Mouse (Mus musculus): Measurements from ENCODE around the gene Clasp1. TPM values are rescaled to one million over a fixed set of nuclear protein-coding genes. Genes with fewer than 3 reads are reported as not detected.

Clasp1 gene
- polyA plus RNA-seq, 1 experiment from 2014 or later, result 101 TPM

- no peak overlapping the region for H3K27ac ChIP-seq (replicated peaks)
- ATAC-seq (ENCODE audit: low FRiP score, low read depth), result no peak
- no peak overlapping the region for H3K4me2 ChIP-seq
- no peaks in the 10 kb centered on the region for H3K36me3 ChIP-seq
- no peak overlapping the region for H3K4me3 ChIP-seq
- no peaks in the 10 kb centered on the region for H3K9me3 ChIP-seq
- peaks cover 19% of the 10 kb centered on the region for H3K27me3 ChIP-seq
- no peak overlapping the region for H3K9ac ChIP-seq
- WGBS, result 24% methylated on average over 6 of the region's 6 CpGs
- peaks cover 13% of the 10 kb centered on the region for H3K4me1 ChIP-seq (replicated peaks)
These were observed 236.6 kb downstream of the Clasp1 start for GRCm38 (mm10) chr1:118625461-118625860.

GRCm38 (mm10) chr1:118625921-118626320, 237.1 kb downstream of the Clasp1 start:
- Histone ChIP-seq H3K4me1 (replicated peaks) (peaks cover 13% of the 10 kb centered on the region), H3K4me3 (no peak overlapping the region), H3K9ac (no peak overlapping the region), H3K4me2 (no peak overlapping the region), H3K9me3 (no peaks in the 10 kb centered on the region), H3K36me3 (no peaks in the 10 kb centered on the region), H3K27ac (replicated peaks) (no peak overlapping the region), H3K27me3 (peaks cover 19% of the 10 kb centered on the region)
- WGBS, result 50% methylated on average over 2 of the region's 2 CpGs
- no peak for ATAC-seq (ENCODE audit: low FRiP score, low read depth)

- no peaks in the 10 kb centered on the region for H3K36me3 ChIP-seq
- H3K4me3 ChIP-seq, result no peak overlapping the region
- H3K4me2 ChIP-seq, result no peak overlapping the region
- H3K27me3 ChIP-seq, result peaks cover 19% of the 10 kb centered on the region
- peaks cover 13% of the 10 kb centered on the region for H3K4me1 ChIP-seq (replicated peaks)
- ATAC-seq (ENCODE audit: low FRiP score, low read depth), result no peak
- 80% methylated on average over 2 of the region's 2 CpGs for WGBS
- no peaks in the 10 kb centered on the region for H3K9me3 ChIP-seq
- no peak overlapping the region for H3K9ac ChIP-seq
- no peak overlapping the region for H3K27ac ChIP-seq (replicated peaks)
These were observed 237.6 kb downstream of the Clasp1 start for GRCm38 (mm10) chr1:118626452-118626851.

GRCm38 (mm10) chr1:118627781-118628464, 239.1 kb downstream of the Clasp1 start, which contains the start of gene Tfcp2l1:
Gene Tfcp2l1, plus strand, starts transcription at chr1:118627945.
- ATAC-seq (ENCODE audit: low FRiP score, low read depth), result peak; percentile 89
- H3K4me3 ChIP-seq, result peak within 1 kb of the TSS; percentile 58
- H3K27me3 ChIP-seq, result peaks cover 19% of the 10 kb centered on the region
- H3K9ac ChIP-seq, result peak within 1 kb of the TSS; percentile 46
- no peak within 1 kb of the TSS for H3K27ac ChIP-seq (replicated peaks)
- under 1% methylated on average over 48 of the region's 48 CpGs for WGBS
- H3K9me3 ChIP-seq, result no peaks in the 10 kb centered on the region
- peak within 1 kb of the TSS; percentile 99 for H3K4me2 ChIP-seq
- no peaks in the 10 kb centered on the region for H3K36me3 ChIP-seq
- peaks cover 13% of the 10 kb centered on the region for H3K4me1 ChIP-seq (replicated peaks)

- no peak for ATAC-seq (ENCODE audit: low FRiP score, low read depth)
- no peaks in the 10 kb centered on the region for H3K36me3 ChIP-seq
- peaks cover 1% of the 10 kb centered on the region; the same call in 1 of the 2 replicates for H3K4me1 ChIP-seq (replicated peaks)
- H3K4me3 ChIP-seq, result no peak overlapping the region
- peaks cover 8% of the 10 kb centered on the region for H3K27me3 ChIP-seq
- no peak overlapping the region for H3K27ac ChIP-seq (replicated peaks)
- no peak overlapping the region for H3K4me2 ChIP-seq
- no peak overlapping the region for H3K9ac ChIP-seq
- WGBS, result 91% methylated on average over 4 of the region's 4 CpGs
- no peaks in the 10 kb centered on the region for H3K9me3 ChIP-seq
These were observed 244.6 kb downstream of the Clasp1 start for GRCm38 (mm10) chr1:118633415-118633980.

GRCm38 (mm10) chr1:118642296-118642999, 253.6 kb downstream of the Clasp1 start:
- Histone ChIP-seq H3K27ac (replicated peaks) (no peak overlapping the region), H3K9me3 (no peaks in the 10 kb centered on the region), H3K4me3 (no peak overlapping the region), H3K36me3 (no peaks in the 10 kb centered on the region), H3K4me2 (no peak overlapping the region), H3K4me1 (replicated peaks) (no peaks in the 10 kb centered on the region), H3K9ac (no peak overlapping the region), H3K27me3 (no peaks in the 10 kb centered on the region)
- ATAC-seq (ENCODE audit: low FRiP score, low read depth), result no peak
- WGBS, result 61% methylated on average over 2 of the region's 2 CpGs

- Histone ChIP-seq H3K36me3 (no peaks in the 10 kb centered on the region), H3K27ac (replicated peaks) (no peak overlapping the region), H3K4me1 (replicated peaks) (no peaks in the 10 kb centered on the region), H3K4me2 (no peak overlapping the region), H3K4me3 (no peak overlapping the region), H3K9me3 (no peaks in the 10 kb centered on the region), H3K9ac (no peak overlapping the region), H3K27me3 (no peaks in the 10 kb centered on the region)
- no peak for ATAC-seq (ENCODE audit: low FRiP score, low read depth)
- WGBS, result 41% methylated on average over 9 of the region's 9 CpGs
These were observed 254.5 kb downstream of the Clasp1 start for GRCm38 (mm10) chr1:118643138-118643979.

- WGBS, result 66% methylated on average over 4 of the region's 4 CpGs
- Histone ChIP-seq H3K9me3 (no peaks in the 10 kb centered on the region), H3K27ac (replicated peaks) (no peak overlapping the region), H3K4me3 (no peak overlapping the region), H3K27me3 (no peaks in the 10 kb centered on the region), H3K36me3 (no peaks in the 10 kb centered on the region), H3K4me1 (replicated peaks) (0 out of 2 replicates have a peak, but pooled peaks cover 9% of the 10 kb centered on the region), H3K9ac (no peak overlapping the region), H3K4me2 (no peak overlapping the region)
- no peak for ATAC-seq (ENCODE audit: low FRiP score, low read depth)
These were observed 256.8 kb downstream of the Clasp1 start for GRCm38 (mm10) chr1:118645701-118646100.

GRCm38 (mm10) chr1:118648015-118648414, 259.2 kb downstream of the Clasp1 start:
- no peaks in the 10 kb centered on the region for H3K27me3 ChIP-seq

GRCm38 (mm10) chr1:118649933-118650770, 261.3 kb downstream of the Clasp1 start:
- ATAC-seq (ENCODE audit: low FRiP score, low read depth), result peak; percentile 59; the same call in 1 of the 2 replicates
- Histone ChIP-seq H3K4me2 (no peak overlapping the region), H3K27ac (replicated peaks) (no peak overlapping the region), H3K9me3 (no peaks in the 10 kb centered on the region), H3K4me1 (replicated peaks) (0 out of 2 replicates have a peak, but pooled peaks cover 9% of the 10 kb centered on the region), H3K36me3 (no peaks in the 10 kb centered on the region), H3K4me3 (no peak overlapping the region), H3K9ac (no peak overlapping the region), H3K27me3 (no peaks in the 10 kb centered on the region)
- WGBS, result 66% methylated on average over 9 of the region's 9 CpGs

More at GRCm38 (mm10) chr1:118648015-118648414, 259.2 kb downstream of the Clasp1 start:
- Histone ChIP-seq H3K4me3 (no peak overlapping the region), H3K36me3 (no peaks in the 10 kb centered on the region), H3K4me2 (no peak overlapping the region), H3K4me1 (replicated peaks) (0 out of 2 replicates have a peak, but pooled peaks cover 9% of the 10 kb centered on the region), H3K27ac (replicated peaks) (no peak overlapping the region), H3K9me3 (no peaks in the 10 kb centered on the region), H3K9ac (no peak overlapping the region)
- WGBS, result 38% methylated on average over 3 of the region's 3 CpGs
- ATAC-seq (ENCODE audit: low FRiP score, low read depth), result no peak

GRCm38 (mm10) chr1:118650771-118651080, 261.9 kb downstream of the Clasp1 start:
- H3K9ac ChIP-seq, result no peak overlapping the region
- H3K4me1 ChIP-seq (replicated peaks), result 0 out of 2 replicates have a peak, but pooled peaks cover 9% of the 10 kb centered on the region
- H3K27ac ChIP-seq (replicated peaks), result no peak overlapping the region
- H3K9me3 ChIP-seq, result no peaks in the 10 kb centered on the region
- no peak overlapping the region for H3K4me3 ChIP-seq
- no peaks in the 10 kb centered on the region for H3K36me3 ChIP-seq
- 24% methylated on average over 3 of the region's 3 CpGs for WGBS
- H3K27me3 ChIP-seq, result no peaks in the 10 kb centered on the region
- ATAC-seq (ENCODE audit: low FRiP score, low read depth), result peak; percentile 30; the same call in 1 of the 2 replicates
- H3K4me2 ChIP-seq, result no peak overlapping the region
